Mouse (Mus musculus) olfactory bulb, adult 2 months (tissue): ENCODE data around the gene Snx11. TPM values are rescaled to one million over a fixed set of nuclear protein-coding genes. Genes with fewer than 3 reads are reported as not detected.

ENCODE experiments used
- H3K27ac ChIP-seq: fragments of 200-500 bp; 2 replicates; pipeline ENCODE4 v1.5.1; 2012; ENCODE audit warnings: low read depth, low read length; ENCODE audit not compliant: insufficient read depth
- H3K4me1 ChIP-seq: fragments of 200-500 bp; 2 replicates; pipeline ENCODE4 v1.6.1; 2012; ENCODE audit warnings: low read length; ENCODE audit not compliant: control insufficient read depth, insufficient read depth
- H3K4me3 ChIP-seq: fragments of 200-500 bp; 2 replicates; pipeline ENCODE4 v1.5.1; 2012; ENCODE audit warnings: mild to moderate bottlenecking, low read depth, low read length, moderate library complexity; ENCODE audit not compliant: insufficient read depth
- CTCF ChIP-seq: fragments of 200-500 bp; IDR thresholded peaks from 2 replicates; pipeline ENCODE4 v1.5.1; 2012; ENCODE audit warnings: low read depth, mild to moderate bottlenecking, low read length, moderate library complexity; ENCODE audit not compliant: insufficient read depth
- POLR2A ChIP-seq: fragments of 200-500 bp; IDR thresholded peaks from 2 replicates; pipeline ENCODE4 v1.6.1; 2012; ENCODE audit warnings: mild to moderate bottlenecking, low read depth, low read length, moderate library complexity; ENCODE audit not compliant: insufficient read depth
- WGBS: fragments of 180-500 bp; shearing (Covaris S2); methylation state at CpG from one replicate; pipeline ENCODE4 v1.1.7; 2018; 5-methylcytosine and 5-hydroxymethylcytosine counted together
- polyA plus RNA-seq: library from polyadenylated mRNA; stranded (reverse); fragments of >200 nt; gene quantifications from 2 replicates; pipeline ENCODE4 v1.2.4, GENCODE M21; 2012; ENCODE audit warnings: low replicate concordance; ENCODE audit not compliant: missing spikeins, insufficient read depth, insufficient read length

The Snx11 gene
- polyA plus RNA-seq, result not detected in 2 replicates

DNA sequence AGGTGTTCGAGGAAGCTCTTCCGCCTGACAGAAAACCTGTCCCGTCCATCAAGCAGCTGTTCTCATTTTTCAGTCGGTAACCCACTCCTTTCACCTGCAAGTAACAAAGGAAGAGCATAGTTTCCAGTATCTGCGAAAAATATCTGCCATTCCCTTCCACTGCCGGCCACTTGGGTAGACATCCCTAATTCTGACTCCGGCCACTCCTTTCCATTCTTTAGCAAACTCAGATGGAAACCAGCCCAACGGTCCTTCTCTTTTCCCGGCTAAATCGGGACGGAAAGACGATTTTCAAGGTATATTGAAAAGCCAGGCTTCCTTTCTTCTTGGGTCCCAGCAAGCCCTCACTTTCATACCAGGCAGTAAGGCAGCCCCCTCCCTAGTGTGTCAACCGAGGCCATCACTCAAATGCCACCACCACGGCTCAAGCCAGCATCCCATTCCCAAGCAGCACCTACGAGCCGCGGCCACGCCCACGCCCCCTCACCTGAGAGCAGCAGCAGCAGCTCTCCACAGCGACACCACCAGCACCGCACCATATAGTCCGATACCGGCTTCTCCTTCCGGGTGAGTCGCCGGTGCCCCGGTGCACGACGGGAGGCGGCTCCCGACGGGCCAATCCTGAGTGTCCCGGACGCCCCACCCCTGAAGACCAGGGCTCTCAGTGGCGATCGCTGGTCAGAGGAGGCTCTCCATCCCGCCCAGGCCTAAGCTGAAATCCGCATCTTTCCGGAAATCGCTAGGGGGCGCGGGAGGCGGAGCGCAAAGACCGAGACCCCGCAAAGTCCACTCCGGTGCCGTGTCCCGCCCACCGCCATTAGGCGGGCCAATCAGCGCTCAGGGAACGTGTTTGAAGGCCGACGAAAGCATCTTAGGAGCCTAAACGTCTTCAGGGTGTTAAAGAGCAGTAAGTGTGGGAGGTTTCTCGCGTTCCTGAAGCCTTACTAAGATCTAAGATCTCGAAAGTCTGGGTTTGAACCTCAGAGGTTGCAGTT lies at the start of gene Snx11:
Gene Snx11 (minus strand): TSS at position 592 of the 995 bp plus-strand sequence.
- H3K4me1 ChIP-seq, result peaks cover 6% of the 10 kb centered on the region; the same call in 1 of the 2 replicates
- no peak within 1 kb of the TSS for H3K27ac ChIP-seq
- WGBS, result 1% methylated on average over 59 of the region's 59 CpGs
- TF ChIP-seq POLR2A, result peak; percentile 54; the same call in 1 of the 2 replicates
- peak; percentile 32; the same call in 1 of the 2 replicates for TF ChIP-seq CTCF
- peak within 1 kb of the TSS; percentile 68 for H3K4me3 ChIP-seq

DNA sequence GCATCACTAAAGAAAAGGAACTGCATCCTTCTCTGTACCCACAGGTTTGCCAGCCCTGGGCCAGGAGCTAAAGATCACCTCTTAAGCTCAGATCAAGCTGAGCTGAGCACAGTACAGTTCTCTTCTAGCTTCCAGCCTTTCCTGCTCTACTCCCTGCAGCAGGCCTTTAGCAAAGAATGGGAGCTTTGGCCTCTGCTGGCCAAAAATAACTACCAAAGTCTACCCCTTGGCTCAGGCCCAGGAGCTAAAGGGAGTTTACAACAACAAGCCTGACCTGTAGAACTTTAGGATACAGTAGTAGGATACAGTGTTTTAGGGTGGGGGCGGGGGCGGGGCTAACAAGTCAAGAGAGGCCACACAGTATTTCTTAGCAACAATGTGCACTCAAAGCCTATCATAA lies 49.1 kb upstream of the Snx11 start:
- Histone ChIP-seq H3K4me1 (peaks cover 36% of the 10 kb centered on the region), H3K27ac (no peak overlapping the region), H3K4me3 (no peak overlapping the region)
- TF ChIP-seq CTCF (no peak), POLR2A (no peak)
- WGBS, result 75% methylated on average over 2 of the region's 2 CpGs

DNA sequence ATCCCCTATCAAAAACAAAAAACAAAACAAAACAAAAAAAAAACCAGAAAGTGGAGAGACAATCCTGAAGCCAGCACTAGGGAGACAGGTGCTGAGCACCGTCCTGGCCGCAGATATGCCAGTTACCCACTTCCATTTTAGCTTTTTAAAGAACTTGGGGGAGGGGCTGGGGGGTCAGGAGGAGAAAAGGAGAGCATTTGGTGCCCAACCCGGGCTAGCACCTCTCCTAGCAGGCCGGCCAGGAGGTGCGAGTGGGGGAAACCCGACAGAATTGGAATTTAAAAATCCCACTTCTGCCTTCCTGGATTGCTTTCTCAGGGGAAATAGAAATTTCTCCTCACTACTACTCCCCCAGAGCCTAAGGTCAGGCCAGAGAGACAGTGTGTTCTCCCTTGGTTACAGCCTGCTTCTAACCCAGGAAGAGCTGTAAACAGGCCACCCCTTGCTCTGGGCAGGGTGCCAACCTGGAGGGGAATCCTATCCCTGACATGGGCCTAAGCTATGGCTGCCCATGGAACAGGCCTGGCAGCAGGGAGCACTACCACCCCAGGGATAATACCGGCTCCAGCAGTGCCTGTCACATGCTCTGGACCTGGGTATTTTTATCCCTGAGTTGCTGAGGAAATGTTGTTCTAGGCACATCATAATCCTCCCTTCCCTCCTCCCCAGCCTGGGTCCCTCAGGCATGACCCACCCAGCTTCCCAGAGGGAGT lies 47.6 kb upstream of the Snx11 start:
- H3K27ac ChIP-seq, result peak overlapping the region; percentile 93
- WGBS, result 19% methylated on average over 7 of the region's 7 CpGs
- no peak overlapping the region for H3K4me3 ChIP-seq
- H3K4me1 ChIP-seq, result peaks cover 38% of the 10 kb centered on the region
- no peak for TF ChIP-seq CTCF
- no peak for TF ChIP-seq POLR2A

DNA sequence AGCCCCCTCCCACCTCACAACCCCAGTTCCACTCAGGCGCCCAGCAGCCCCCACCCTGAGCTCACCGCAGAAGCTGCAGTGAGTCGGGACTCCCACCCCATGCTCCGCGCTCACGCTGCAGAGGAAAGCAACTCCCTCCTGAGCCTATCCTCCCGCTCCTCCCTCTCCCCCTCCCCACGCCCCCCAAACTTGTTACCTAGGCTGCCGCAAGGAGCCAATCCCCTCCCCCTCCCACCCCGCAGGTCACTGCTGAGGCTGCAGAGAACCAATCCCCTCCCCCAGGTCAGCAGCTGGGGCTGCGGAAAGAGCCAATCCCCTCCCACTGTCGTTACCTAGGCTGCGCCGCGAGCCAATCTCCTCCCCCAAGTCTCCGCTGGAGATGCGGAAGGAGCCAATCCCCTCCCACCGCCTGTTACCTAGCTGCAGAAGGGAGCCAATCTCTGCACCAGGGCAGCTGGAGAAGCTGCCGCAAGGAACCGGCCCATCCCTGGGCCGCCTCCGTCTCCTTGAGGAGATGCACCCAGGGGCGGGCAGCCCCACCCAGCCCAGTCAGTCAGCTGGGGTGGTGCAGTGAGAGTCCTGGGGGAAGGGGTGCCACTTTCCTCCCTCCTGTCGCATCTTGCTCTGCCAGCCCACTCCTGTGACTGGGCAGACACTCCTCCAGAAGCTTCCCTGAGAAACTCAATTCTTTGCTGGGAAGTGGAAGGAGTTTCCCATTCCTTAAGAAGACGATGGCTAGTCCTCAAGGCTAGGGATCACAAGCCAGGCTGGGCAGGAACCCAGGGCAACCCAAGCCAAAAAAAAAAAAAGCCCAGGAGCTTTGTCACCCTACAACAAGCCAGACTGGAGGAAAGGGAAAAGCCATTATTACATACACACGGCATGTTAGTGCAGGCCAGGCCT lies 46.8 kb upstream of the Snx11 start:
- peaks cover 42% of the 10 kb centered on the region for H3K4me1 ChIP-seq
- TF ChIP-seq POLR2A (no peak), CTCF (no peak)
- peak overlapping the region; percentile 93 for H3K27ac ChIP-seq
- WGBS, result under 1% methylated on average over 26 of the region's 26 CpGs
- peak overlapping the region; percentile 59 for H3K4me3 ChIP-seq

DNA sequence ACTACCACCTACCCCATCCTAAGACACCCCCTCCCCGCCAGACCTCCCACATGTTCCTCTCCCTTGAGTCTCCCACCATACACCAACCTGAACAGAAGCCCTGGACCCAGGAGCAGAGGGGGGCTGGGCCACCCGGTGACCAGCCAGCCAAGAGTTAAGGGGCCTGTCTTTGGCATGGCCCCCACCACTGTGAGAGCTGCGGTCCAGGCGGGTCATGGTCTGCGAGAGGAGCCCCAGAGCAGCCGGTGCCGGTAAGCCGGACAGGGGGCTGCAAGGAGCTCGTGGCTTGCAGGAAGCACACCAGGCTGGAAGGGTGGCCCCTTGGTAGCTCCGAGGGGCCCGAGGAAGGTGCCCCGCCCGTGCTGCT lies 46.1 kb upstream of the Snx11 start:
- Histone ChIP-seq H3K4me1 (peaks cover 49% of the 10 kb centered on the region), H3K4me3 (peak overlapping the region; percentile 59), H3K27ac (peak overlapping the region; percentile 42; the same call in 1 of the 2 replicates)
- WGBS, result 5% methylated on average over 13 of the region's 13 CpGs
- no peak for TF ChIP-seq CTCF
- no peak for TF ChIP-seq POLR2A

DNA sequence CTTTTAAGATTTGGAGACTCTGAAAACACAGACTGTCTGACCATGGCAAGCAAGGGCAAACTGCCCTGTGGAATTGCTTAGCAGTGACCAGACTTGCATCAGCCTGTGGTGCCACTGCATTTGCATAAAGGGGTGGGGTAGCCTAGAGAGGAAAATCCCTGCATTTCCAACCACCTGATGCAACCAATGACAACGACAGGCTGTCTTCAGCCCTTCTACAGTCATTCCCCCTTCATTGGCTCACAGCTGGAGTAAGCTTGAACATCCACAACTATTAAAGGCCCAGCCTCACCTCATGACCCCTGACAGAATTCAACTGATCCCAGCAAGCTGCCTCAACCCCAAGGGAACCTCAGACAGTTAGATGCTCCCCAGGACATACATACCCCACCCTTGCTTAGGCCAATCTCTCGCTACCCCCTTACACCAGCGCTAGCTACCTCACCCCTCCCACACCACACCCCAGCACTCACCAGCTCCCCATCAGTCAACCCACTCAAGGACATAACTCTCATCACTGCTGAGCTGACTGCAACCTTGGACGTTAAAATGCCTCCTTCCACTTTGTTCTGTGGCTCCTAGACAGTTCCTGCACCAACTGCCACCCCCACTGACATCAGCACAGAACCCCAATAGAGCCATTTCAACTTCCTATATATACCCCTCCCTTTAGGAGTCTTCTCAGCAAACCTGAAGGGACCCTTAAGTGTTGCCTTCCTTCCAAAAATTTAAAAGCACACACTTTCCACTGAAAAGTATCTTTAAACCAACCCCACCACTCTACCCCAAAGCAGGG lies 45.5 kb upstream of the Snx11 start:
- Histone ChIP-seq H3K27ac (no peak overlapping the region), H3K4me1 (peaks cover 54% of the 10 kb centered on the region), H3K4me3 (peak overlapping the region; percentile 59)
- WGBS, result 26% methylated on average over 4 of the region's 4 CpGs
- TF ChIP-seq CTCF, result no peak
- no peak for TF ChIP-seq POLR2A

DNA sequence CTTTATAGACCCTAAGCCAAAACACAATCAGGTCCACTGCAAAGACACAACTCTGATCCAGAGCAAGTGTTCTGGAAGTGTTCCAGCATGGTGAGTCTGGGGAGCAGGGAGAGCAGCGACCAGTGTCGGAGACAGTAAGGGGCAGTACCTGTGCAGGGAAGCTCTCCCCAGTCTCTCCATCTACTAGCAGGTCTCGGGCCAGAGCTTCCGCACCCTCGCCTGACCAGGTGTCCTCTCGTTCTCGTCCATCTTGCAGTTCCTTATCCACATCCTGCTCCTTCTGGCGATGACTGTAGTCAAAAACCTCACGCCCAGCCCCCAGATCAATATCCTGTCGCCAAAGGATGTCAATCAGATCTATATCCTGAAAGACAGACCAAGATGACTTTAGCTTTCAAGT lies 44.6 kb upstream of the Snx11 start:
- TF ChIP-seq CTCF, result no peak
- 90% methylated on average over 10 of the region's 10 CpGs for WGBS
- H3K4me1 ChIP-seq, result peaks cover 49% of the 10 kb centered on the region
- no peak overlapping the region for H3K4me3 ChIP-seq
- H3K27ac ChIP-seq, result no peak overlapping the region
